Mouse (Mus musculus) spleen, adult 2 months (tissue): ENCODE data around the gene Sbno2. TPM values are rescaled to one million over a fixed set of nuclear protein-coding genes. Genes with fewer than 3 reads are reported as not detected.
A peak's percentile ranks its signal among the peaks of the same experiment; 100 is the strongest.

Experiments used
- DNase-seq, 2 experiments: peaks; one replicate each; pipeline versions ENCODE4 v3.0.0 to v3.0.0-alpha.2; 2012 to 2021; ENCODE audit warnings: low spot score in 2 of 2, low read depth in 1 of 2
- H3K27ac ChIP-seq: fragments of 200-500 bp; 2 replicates; pipeline ENCODE4 v1.5.1; 2012; ENCODE audit warnings: low read length, inconsistent platforms; ENCODE audit not compliant: insufficient read depth
- H3K27me3 ChIP-seq: fragments of 200-500 bp; 2 replicates; pipeline ENCODE4 v1.6.1; 2012; ENCODE audit warnings: mild to moderate bottlenecking, moderate library complexity, low read length, inconsistent platforms; ENCODE audit not compliant: control insufficient read depth, insufficient read depth
- H3K36me3 ChIP-seq: fragments of 200-500 bp; 2 replicates; pipeline ENCODE4 v1.6.1; 2012; ENCODE audit warnings: mild to moderate bottlenecking, low read length, inconsistent platforms; ENCODE audit not compliant: control insufficient read depth, insufficient read depth
- H3K4me1 ChIP-seq: fragments of 200-500 bp; 2 replicates; pipeline ENCODE4 v1.6.1; 2011; ENCODE audit warnings: inconsistent platforms; ENCODE audit not compliant: control insufficient read depth, insufficient read depth, insufficient read length
- H3K4me3 ChIP-seq: fragments of 200-500 bp; 2 replicates; pipeline ENCODE4 v1.5.1; 2011; ENCODE audit warnings: mild to moderate bottlenecking, inconsistent platforms; ENCODE audit not compliant: insufficient read depth, insufficient read length; ENCODE audit errors: extremely low read depth
- CTCF ChIP-seq: fragments of 200-500 bp; IDR thresholded peaks from 2 replicates; pipeline ENCODE4 v1.5.1; 2011; ENCODE audit warnings: mild to moderate bottlenecking, inconsistent platforms; ENCODE audit not compliant: insufficient read depth, insufficient read length, insufficient replicate concordance; ENCODE audit errors: extremely low read depth
- POLR2A ChIP-seq: fragments of 200-500 bp; IDR thresholded peaks from 2 replicates; pipeline ENCODE4 v1.6.1; 2011; ENCODE audit warnings: low read depth, low read length, inconsistent platforms
- WGBS: fragments of 180-500 bp; shearing (Covaris S2); methylation state at CpG from one replicate; pipeline ENCODE4 v1.1.7; 2018; 5-methylcytosine and 5-hydroxymethylcytosine counted together
- polyA plus RNA-seq: library from polyadenylated mRNA; depleted of rRNA; stranded (reverse); fragments of >200 nt; gene quantifications from 2 replicates; pipeline ENCODE4 v1.2.3, GENCODE M21; 2012

Gene Sbno2
- polyA plus RNA-seq, 1 experiment: 95.0 TPM

GRCm38 (mm10) chr10:80141786-80142529 lies 36.6 kb upstream of the Sbno2 start:
- Histone ChIP-seq H3K36me3 (peaks cover 12% of the 10 kb centered on the region), H3K27me3 (peaks cover 10% of the 10 kb centered on the region; the same call in 1 of the 2 replicates), H3K4me3 (peak overlapping the region; percentile 89), H3K27ac (peak overlapping the region; percentile 92), H3K4me1 (peaks cover 19% of the 10 kb centered on the region)
- peak; percentile 94 to 95 for DNase-seq
- TF ChIP-seq CTCF (no peak), POLR2A (peak; percentile 68)
- under 1% methylated on average over 43 of the region's 43 CpGs for WGBS

DNA sequence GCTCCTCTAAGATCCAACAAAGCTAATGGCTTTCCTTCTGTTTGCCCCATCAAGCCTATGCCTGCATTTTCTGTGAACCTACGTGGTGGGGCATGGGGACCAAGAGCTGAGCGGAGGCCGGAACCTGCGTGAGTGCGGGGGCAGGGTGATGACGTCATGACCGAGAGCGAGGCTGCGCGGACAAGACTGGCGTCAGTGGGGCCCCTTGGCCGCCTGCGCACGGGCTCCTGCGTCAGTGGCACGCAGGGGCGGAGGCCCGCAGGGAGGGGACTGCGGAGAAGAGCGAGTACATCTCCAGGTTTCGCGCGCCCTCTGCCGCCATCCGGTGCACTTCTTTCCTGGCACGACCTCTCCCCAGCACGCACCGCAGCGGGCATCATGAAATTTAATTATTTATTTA lies 35.9 kb upstream of the Sbno2 start:
- WGBS: under 1% methylated on average over 29 of the region's 29 CpGs
- Histone ChIP-seq H3K27me3 (peaks cover 10% of the 10 kb centered on the region; the same call in 1 of the 2 replicates), H3K4me1 (peaks cover 19% of the 10 kb centered on the region), H3K36me3 (peaks cover 12% of the 10 kb centered on the region), H3K27ac (peak overlapping the region; percentile 85), H3K4me3 (peak overlapping the region; percentile 50; the same call in 1 of the 2 replicates)
- DNase-seq: peak; percentile 96 to 98
- peak; percentile 68; the same call in 1 of the 2 replicates for TF ChIP-seq CTCF
- TF ChIP-seq POLR2A: no peak; the same call in 1 of the 2 replicates

GRCm38 (mm10) chr10:80140666-80141035 lies 35.3 kb upstream of the Sbno2 start, which contains the start of gene Cbarp:
TSS of gene Cbarp (minus strand) at chr10:80140835.
- Histone ChIP-seq H3K36me3 (peaks cover 12% of the 10 kb centered on the region), H3K27ac (peak within 1 kb of the TSS; percentile 85), H3K27me3 (peaks cover 10% of the 10 kb centered on the region; the same call in 1 of the 2 replicates), H3K4me1 (peaks cover 19% of the 10 kb centered on the region), H3K4me3 (peak within 1 kb of the TSS; percentile 50; the same call in 1 of the 2 replicates)
- DNase-seq: no peak
- TF ChIP-seq CTCF: no peak
- TF ChIP-seq POLR2A: no peak
- 84% methylated on average over 10 of the region's 10 CpGs for WGBS

GRCm38 (mm10) chr10:80139975-80140665 lies 34.7 kb upstream of the Sbno2 start:
- Histone ChIP-seq H3K4me3 (no peak overlapping the region), H3K27ac (no peak overlapping the region), H3K4me1 (peaks cover 19% of the 10 kb centered on the region), H3K27me3 (peaks cover 10% of the 10 kb centered on the region; the same call in 1 of the 2 replicates), H3K36me3 (peaks cover 12% of the 10 kb centered on the region)
- TF ChIP-seq POLR2A (no peak), CTCF (no peak)
- no peak for DNase-seq
- 82% methylated on average over 11 of the region's 11 CpGs for WGBS

DNA sequence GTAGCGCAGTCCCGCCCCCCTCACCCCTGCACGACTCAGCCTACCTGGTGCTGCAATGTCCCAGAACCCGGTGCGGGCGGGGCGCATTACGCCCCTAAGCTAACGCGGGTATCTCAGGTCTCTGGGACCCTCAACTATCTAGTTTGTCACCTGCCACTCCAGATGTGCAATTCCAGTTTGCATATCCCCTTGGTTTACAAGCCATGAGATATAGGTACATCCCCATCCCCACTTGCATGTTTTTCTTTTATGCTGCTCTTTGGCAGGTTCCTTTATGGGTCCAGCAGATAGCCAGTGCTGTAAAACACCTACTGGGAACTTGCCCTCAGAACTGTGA lies 34.0 kb upstream of the Sbno2 start:
- Histone ChIP-seq H3K27ac (no peak overlapping the region), H3K27me3 (peaks cover 10% of the 10 kb centered on the region; the same call in 1 of the 2 replicates), H3K4me1 (peaks cover 19% of the 10 kb centered on the region), H3K4me3 (peak overlapping the region; percentile 58), H3K36me3 (peaks cover 6% of the 10 kb centered on the region; the same call in 1 of the 2 replicates)
- WGBS: 2% methylated on average over 10 of the region's 10 CpGs
- no peak for DNase-seq
- TF ChIP-seq CTCF (no peak), POLR2A (no peak)

GRCm38 (mm10) chr10:80138553-80139438 lies 33.4 kb upstream of the Sbno2 start, which contains the start of gene Atp5d:
TSS of gene Atp5d (plus strand) at chr10:80138632.
- peaks cover 19% of the 10 kb centered on the region for H3K4me1 ChIP-seq
- H3K4me3 ChIP-seq: peak within 1 kb of the TSS; percentile 58
- TF ChIP-seq POLR2A (no peak), CTCF (no peak)
- DNase-seq: no peak
- peaks cover 1% of the 10 kb centered on the region; the same call in 1 of the 2 replicates for H3K36me3 ChIP-seq
- WGBS: under 1% methylated on average over 67 of the region's 94 CpGs
- H3K27me3 ChIP-seq: peaks cover 10% of the 10 kb centered on the region; the same call in 1 of the 2 replicates
- H3K27ac ChIP-seq: no peak within 1 kb of the TSS; the same call in 1 of the 2 replicates
